17 mouse cellular contexts compared by ENCODE assay signal in genomic region chr4:114448393-114449052, GRCm38 (mm10). TPM values are rescaled to one million over a fixed set of nuclear protein-coding genes. Genes with fewer than 3 reads are reported as not detected.
A peak's percentile ranks its signal among the peaks of the same experiment; 100 is the strongest.
DNase-seq lines count a peak whose midpoint lies in the region; ATAC-seq and TF ChIP-seq lines count a peak whose summit lies in the region.
"Had no signal": no experiment of that assay in that cellular context is flagged by ENCODE, and none has a peak within 500 bp of the region (broad histone marks: within the 10 kb centered on the region; RNA-seq: fewer than 3 reads in every experiment).

No protein-coding gene starts in this region.

- no peaks in the 10 kb centered on the region for H3K9me3 ChIP-seq in embryonic facial prominence, embryonic 13.5 days
- no peaks in the 10 kb centered on the region for H3K9me3 ChIP-seq in embryonic facial prominence, embryonic 10.5 days
- no peaks in the 10 kb centered on the region for H3K9me3 ChIP-seq in midbrain, embryonic 11.5 days (ENCODE audit: control insufficient read depth, low read length)
- no peaks in the 10 kb centered on the region for H3K9me3 ChIP-seq in midbrain, embryonic 10.5 days (replicated peaks)
- H3K9me3 ChIP-seq: hindbrain, embryonic 15.5 days; kidney, embryonic 15.5 days; midbrain, embryonic 15.5 days; neural tube, embryonic 13.5 days had no signal

- TF ChIP-seq CTCF in gastrocnemius, adult 2 months (IDR thresholded peaks at IDR 0.05) = no peak

- DNase-seq in embryonic facial prominence, embryonic 10.5 days (ENCODE audit: low spot score) = no peak
- peak; percentile 12 for DNase-seq in midbrain, embryonic 11.5 days (ENCODE audit: low spot score, missing footprints)
- DNase-seq in midbrain, embryonic 10.5 days (ENCODE audit: low spot score) = no peak
- DNase-seq in layer of hippocampus, postnatal 10 days (ENCODE audit: low spot score in 2 of 2) = peak; percentile 25
- peak; percentile 39 for DNase-seq in right cerebral cortex, postnatal 25 days
- no peak for DNase-seq in gastrocnemius, adult 2 months
- DNase-seq in heart, adult 8-10 months (ENCODE audit: low spot score) = no peak
- DNase-seq: B cell, adult 2 months; gastrocnemius, postnatal 36 days; thymus, postnatal 36 days had no signal

- no peak overlapping the region for H3K4me3 ChIP-seq in embryonic facial prominence, embryonic 13.5 days
- no peak overlapping the region for H3K4me3 ChIP-seq in embryonic facial prominence, embryonic 10.5 days
- no peak overlapping the region for H3K4me3 ChIP-seq in midbrain, embryonic 11.5 days (ENCODE audit: low read depth, low read length)
- no peak overlapping the region for H3K4me3 ChIP-seq in midbrain, embryonic 10.5 days
- H3K4me3 ChIP-seq in gastrocnemius, adult 2 months = no peak overlapping the region
- H3K4me3 ChIP-seq: hindbrain, embryonic 15.5 days; kidney, embryonic 15.5 days; midbrain, embryonic 15.5 days; neural tube, embryonic 13.5 days had no signal

- H3K27ac ChIP-seq in embryonic facial prominence, embryonic 13.5 days = peak overlapping the region; percentile 49
- H3K27ac ChIP-seq in embryonic facial prominence, embryonic 10.5 days (replicated peaks) = no peak overlapping the region
- H3K27ac ChIP-seq in midbrain, embryonic 11.5 days (ENCODE audit: low read depth, low read length) = no peak overlapping the region
- H3K27ac ChIP-seq in midbrain, embryonic 10.5 days (replicated peaks) = no peak overlapping the region
- H3K27ac ChIP-seq in gastrocnemius, adult 2 months = no peak overlapping the region
- H3K27ac ChIP-seq: hindbrain, embryonic 15.5 days; kidney, embryonic 15.5 days; liver, embryonic 14.5 days; midbrain, embryonic 15.5 days; neural tube, embryonic 13.5 days had no signal

- H3K36me3 ChIP-seq in embryonic facial prominence, embryonic 13.5 days = no peaks in the 10 kb centered on the region
- H3K36me3 ChIP-seq in embryonic facial prominence, embryonic 10.5 days (replicated peaks) = no peaks in the 10 kb centered on the region
- no peaks in the 10 kb centered on the region for H3K36me3 ChIP-seq in midbrain, embryonic 11.5 days (ENCODE audit: control insufficient read depth, insufficient read depth, low read length)
- no peaks in the 10 kb centered on the region for H3K36me3 ChIP-seq in midbrain, embryonic 10.5 days
- H3K36me3 ChIP-seq: hindbrain, embryonic 15.5 days; kidney, embryonic 15.5 days; midbrain, embryonic 15.5 days; neural tube, embryonic 13.5 days had no signal

- H3K4me2 ChIP-seq in embryonic facial prominence, embryonic 13.5 days = 0 out of 2 replicates have a peak overlapping the region, but pooled peaks have one; percentile 2
- H3K4me2 ChIP-seq in midbrain, embryonic 11.5 days = no peak overlapping the region
- H3K4me2 ChIP-seq: hindbrain, embryonic 15.5 days; kidney, embryonic 15.5 days; midbrain, embryonic 15.5 days; neural tube, embryonic 13.5 days had no signal

- ATAC-seq in embryonic facial prominence, embryonic 13.5 days (ENCODE audit: insufficient number of reproducible peaks, insufficient read depth, low FRiP score, low TSS enrichment, low read depth) = 0 out of 2 replicates have a peak, but pooled peaks have one; percentile 15
- no peak for ATAC-seq in midbrain, embryonic 11.5 days (ENCODE audit: low FRiP score)
- ATAC-seq: midbrain, embryonic 15.5 days had no signal

- H3K4me1 ChIP-seq in embryonic facial prominence, embryonic 13.5 days = peaks cover 12% of the 10 kb centered on the region
- H3K4me1 ChIP-seq in embryonic facial prominence, embryonic 10.5 days = 0 out of 2 replicates have a peak, but pooled peaks cover 4% of the 10 kb centered on the region
- H3K4me1 ChIP-seq in midbrain, embryonic 11.5 days (ENCODE audit: control insufficient read depth, insufficient read depth, low read length) = no peaks in the 10 kb centered on the region
- H3K4me1 ChIP-seq in midbrain, embryonic 10.5 days = 0 out of 2 replicates have a peak, but pooled peaks cover 7% of the 10 kb centered on the region
- H3K4me1 ChIP-seq: kidney, embryonic 15.5 days; midbrain, embryonic 15.5 days; neural tube, embryonic 13.5 days had no signal

- no peak overlapping the region for H3K9ac ChIP-seq in embryonic facial prominence, embryonic 13.5 days
- H3K9ac ChIP-seq in midbrain, embryonic 11.5 days (ENCODE audit: low read length) = no peak overlapping the region
- H3K9ac ChIP-seq: hindbrain, embryonic 15.5 days; kidney, embryonic 15.5 days; liver, embryonic 14.5 days; midbrain, embryonic 15.5 days; neural tube, embryonic 13.5 days had no signal

- 69% methylated on average over 9 of the region's 9 CpGs for WGBS in embryonic facial prominence, embryonic 13.5 days
- WGBS in embryonic facial prominence, embryonic 10.5 days = 92% methylated on average over 9 of the region's 9 CpGs
- WGBS in midbrain, embryonic 11.5 days = 92% methylated on average over 9 of the region's 9 CpGs
- WGBS in midbrain, embryonic 10.5 days = 95% methylated on average over 9 of the region's 9 CpGs

- no peaks in the 10 kb centered on the region for H3K27me3 ChIP-seq in embryonic facial prominence, embryonic 13.5 days
- no peaks in the 10 kb centered on the region for H3K27me3 ChIP-seq in embryonic facial prominence, embryonic 10.5 days (replicated peaks; ENCODE audit: low read depth, poor library complexity, severe bottlenecking)
- no peaks in the 10 kb centered on the region for H3K27me3 ChIP-seq in midbrain, embryonic 11.5 days (ENCODE audit: control insufficient read depth, insufficient read depth, low read length)
- H3K27me3 ChIP-seq in midbrain, embryonic 10.5 days (ENCODE audit: low read depth, poor library complexity, severe bottlenecking) = no peaks in the 10 kb centered on the region
- H3K27me3 ChIP-seq: hindbrain, embryonic 15.5 days; kidney, embryonic 15.5 days; midbrain, embryonic 15.5 days; neural tube, embryonic 13.5 days had no signal

- intact Hi-C loops in gastrocnemius, adult 2 months (cut with DNase I) = no loop called here

RNA-seq across cellular contexts. Expression of gene Trabd2b, which starts 42.0 kb away (rescaled TPM):
- polyA plus RNA-seq in embryonic facial prominence, embryonic 13.5 days (2015; fragmentation: Nextera tagmentation; extraction: Ambion mirVana) = 1.7 TPM in 2 replicates
- polyA plus RNA-seq in embryonic facial prominence, embryonic 10.5 days (2016; fragmentation: Nextera tagmentation; extraction: Ambion mirVana) = 0.80 and 0.81 TPM in 2 replicates
- 2.1 and 2.2 TPM in 2 replicates for polyA plus RNA-seq in midbrain, embryonic 11.5 days (2014; fragmentation: Nextera tagmentation; extraction: Ambion mirVana)
- 1.8 TPM in 2 replicates for polyA plus RNA-seq in midbrain, embryonic 10.5 days (2016; fragmentation: Nextera tagmentation; extraction: Ambion mirVana)
- 1 to 10 TPM; 1.3 to 1.5 TPM for total RNA-seq in layer of hippocampus, postnatal 10 days (2021)
- 1 to 10 TPM in 1 of 2 experiments, under 1 TPM in 1; 0.71 to 1.3 TPM for total RNA-seq in gastrocnemius, adult 2 months (2021)
- total RNA-seq in heart, adult 8-10 months (2022) = 10 to 100 TPM; 62.0 to 82.7 (median 71.5) TPM
- total RNA-seq: common myeloid progenitor, adult 5-6 weeks had no signal

Comparison
In these comparisons a context has a peak if more than half of its experiments do, and no peak if none do; other contexts are left out.
1. DNase-seq: peak in midbrain, embryonic 11.5 days (single experiment), layer of hippocampus, postnatal 10 days (2 of 2) and right cerebral cortex, postnatal 25 days (single experiment); none in embryonic facial prominence, embryonic 10.5 days (single experiment), midbrain, embryonic 10.5 days (single experiment), gastrocnemius, adult 2 months (single experiment) and heart, adult 8-10 months (single experiment).